Mouse (Mus musculus) embryonic facial prominence, embryonic 10.5 days (tissue): ENCODE measurements around the gene Rbm33. TPM values are rescaled to one million over a fixed set of nuclear protein-coding genes. Genes with fewer than 3 reads are reported as not detected.

Source experiments
- DNase-seq: peaks from one replicate; pipeline ENCODE4 v3.0.0-alpha.2; 2017; ENCODE audit warnings: low spot score
- H3K27ac ChIP-seq: fragments of 300-500 bp; sonication (generic); replicated peaks from 2 replicates; pipeline ENCODE4 v1.5.1; 2016; ENCODE audit warnings: mild to moderate bottlenecking
- H3K27me3 ChIP-seq: fragments of 300-500 bp; sonication (generic); replicated peaks from 2 replicates; pipeline ENCODE4 v1.6.1; 2016; ENCODE audit warnings: low read depth, mild to moderate bottlenecking; ENCODE audit not compliant: poor library complexity, severe bottlenecking
- H3K36me3 ChIP-seq: fragments of 300-500 bp; sonication (generic); replicated peaks from 2 replicates; pipeline ENCODE4 v1.6.1; 2016; ENCODE audit warnings: mild to moderate bottlenecking, moderate library complexity
- H3K4me1 ChIP-seq: fragments of 300-500 bp; sonication (generic); 2 replicates; pipeline ENCODE4 v1.6.1; 2016
- H3K4me3 ChIP-seq: fragments of 300-500 bp; sonication (generic); 2 replicates; pipeline ENCODE4 v1.5.1; 2016; ENCODE audit warnings: mild to moderate bottlenecking, moderate library complexity
- H3K9me3 ChIP-seq: fragments of 300-500 bp; sonication (generic); 2 replicates; pipeline ENCODE4 v1.6.1; 2016; ENCODE audit warnings: mild to moderate bottlenecking
- WGBS: fragments of 180-500 bp; shearing (Covaris S2); methylation state at CpG from one replicate; pipeline ENCODE4 v1.1.7; 2016; 5-methylcytosine and 5-hydroxymethylcytosine counted together
- polyA plus RNA-seq: library from polyadenylated mRNA; unstranded; fragments of >200 nt; fragmentation: Nextera tagmentation; extraction: Ambion mirVana; gene quantifications from 2 replicates; pipeline ENCODE4 v1.2.1, GENCODE M21; 2016

Rbm33 gene
- polyA plus RNA-seq, 1 experiment from 2014 or later: 14.7 TPM

DNA sequence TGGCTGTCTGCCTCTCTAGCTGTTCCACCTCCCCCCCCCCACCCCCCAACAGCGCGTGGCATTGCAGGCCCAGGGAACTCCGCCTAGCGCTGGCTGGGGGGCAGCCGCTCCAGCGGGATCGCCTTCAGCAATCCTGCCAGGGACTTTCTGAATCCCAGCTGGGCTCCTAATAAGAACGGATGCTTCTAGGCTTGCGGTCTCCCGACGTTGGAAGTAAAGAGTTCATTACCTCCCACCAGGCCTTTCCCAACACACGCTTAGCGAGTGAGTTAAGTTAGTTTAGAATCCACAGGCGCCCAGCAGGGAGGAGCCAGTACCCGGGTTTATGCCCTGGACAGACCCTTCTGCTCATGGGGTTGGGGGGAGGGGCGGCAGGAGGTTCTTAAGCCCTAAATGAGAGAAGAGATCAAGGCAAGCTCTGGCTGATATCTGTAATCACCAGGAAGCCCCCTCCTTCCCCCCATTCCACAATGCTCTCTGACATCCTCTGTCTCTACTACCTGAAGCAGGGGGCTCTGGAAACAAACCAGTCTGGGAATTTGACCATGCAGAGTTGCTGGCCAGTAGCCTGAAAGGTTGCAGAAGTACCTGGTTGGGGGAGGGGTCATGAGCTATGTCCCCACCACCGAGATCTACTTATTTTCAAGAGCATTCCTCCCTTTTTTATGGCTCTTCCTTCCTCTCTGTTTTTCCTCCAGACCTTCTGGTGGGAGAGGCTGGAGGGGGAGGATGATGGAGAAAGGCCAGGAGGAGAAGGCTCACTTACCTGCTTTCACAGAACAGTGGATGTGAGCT is 143.8 kb downstream of the Rbm33 start:
- peaks cover 60% of the 10 kb centered on the region for H3K4me1 ChIP-seq

DNA sequence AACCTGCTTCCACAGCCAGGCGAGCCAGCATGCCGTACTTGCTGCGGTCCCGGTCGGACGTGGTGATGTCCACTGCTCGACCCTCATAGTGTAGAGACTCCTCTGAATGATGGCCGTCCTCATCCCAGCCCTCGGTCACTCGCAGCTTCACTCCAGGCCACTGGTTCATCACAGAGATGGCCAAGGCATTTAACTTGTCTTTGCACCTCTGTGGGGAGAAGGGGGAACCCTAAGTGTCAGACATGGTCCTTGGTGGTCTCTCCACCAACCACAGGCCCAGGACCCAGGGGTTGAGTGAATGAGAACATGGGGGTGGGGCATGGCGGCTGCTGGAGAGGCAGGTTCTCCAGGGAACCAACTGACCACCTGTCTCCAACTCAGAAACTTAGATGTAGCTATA is 144.5 kb downstream of the Rbm33 start:
- H3K4me3 ChIP-seq: peak overlapping the region; percentile 54; the same call in 1 of the 2 replicates
- 9% methylated on average over 11 of the region's 11 CpGs for WGBS
- peaks cover 65% of the 10 kb centered on the region for H3K4me1 ChIP-seq
- H3K27me3 ChIP-seq: peaks cover 100% of the 10 kb centered on the region
- peak; percentile 12 for DNase-seq
- H3K9me3 ChIP-seq: no peaks in the 10 kb centered on the region
- no peaks in the 10 kb centered on the region for H3K36me3 ChIP-seq
- no peak overlapping the region for H3K27ac ChIP-seq

More for the DNA sequence above, 143.8 kb downstream of the Rbm33 start:
- H3K36me3 ChIP-seq: no peaks in the 10 kb centered on the region
- peaks cover 100% of the 10 kb centered on the region for H3K27me3 ChIP-seq
- H3K9me3 ChIP-seq: no peaks in the 10 kb centered on the region
- no peak overlapping the region for H3K27ac ChIP-seq
- DNase-seq: peak; percentile 45
- H3K4me3 ChIP-seq: peak overlapping the region; percentile 54
- under 1% methylated on average over 17 of the region's 17 CpGs for WGBS

DNA sequence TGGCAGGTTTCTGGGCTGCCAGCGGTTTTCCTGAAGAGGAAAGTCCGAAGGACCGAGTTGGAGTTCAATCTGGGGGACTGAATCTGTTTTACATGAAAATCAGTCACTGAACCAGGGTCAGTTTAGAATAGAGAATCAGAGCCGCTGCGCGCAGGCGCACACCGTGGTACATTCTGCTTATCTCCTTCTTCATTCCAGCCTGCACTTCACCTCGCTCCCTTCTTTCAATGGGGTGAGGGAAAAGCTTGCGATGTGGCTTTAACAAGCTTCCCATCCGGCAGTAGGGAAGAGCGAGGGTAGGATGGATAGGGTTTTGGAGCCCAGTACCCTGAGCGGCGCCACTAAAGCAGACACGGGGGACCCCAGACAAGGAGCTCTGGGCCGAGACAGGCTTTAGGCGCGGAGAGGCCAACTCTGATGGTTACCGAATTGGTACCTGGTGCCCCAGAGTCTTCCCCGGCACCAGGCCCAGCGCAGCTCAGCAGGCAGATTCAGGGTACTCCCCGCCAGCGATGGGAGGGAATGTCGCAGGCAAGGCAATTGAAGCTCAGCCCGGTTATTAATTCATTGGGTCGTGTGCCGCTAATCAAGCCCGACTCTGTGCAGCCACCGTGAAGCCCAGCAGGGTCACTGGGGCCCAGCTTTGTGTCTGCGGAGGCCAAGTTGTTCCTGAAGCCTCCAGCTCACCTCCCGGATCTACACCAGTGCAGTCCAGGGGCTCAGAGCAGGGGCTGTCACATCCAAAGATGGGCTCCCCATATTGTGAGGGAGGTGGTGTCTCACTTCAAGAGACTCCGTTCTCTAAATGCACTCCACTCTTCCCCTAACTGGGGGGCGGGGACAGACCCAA is 146.0 kb downstream of the Rbm33 start:
- peak; percentile 46 for DNase-seq
- no peak overlapping the region for H3K27ac ChIP-seq
- 1% methylated on average over 33 of the region's 33 CpGs for WGBS

DNA sequence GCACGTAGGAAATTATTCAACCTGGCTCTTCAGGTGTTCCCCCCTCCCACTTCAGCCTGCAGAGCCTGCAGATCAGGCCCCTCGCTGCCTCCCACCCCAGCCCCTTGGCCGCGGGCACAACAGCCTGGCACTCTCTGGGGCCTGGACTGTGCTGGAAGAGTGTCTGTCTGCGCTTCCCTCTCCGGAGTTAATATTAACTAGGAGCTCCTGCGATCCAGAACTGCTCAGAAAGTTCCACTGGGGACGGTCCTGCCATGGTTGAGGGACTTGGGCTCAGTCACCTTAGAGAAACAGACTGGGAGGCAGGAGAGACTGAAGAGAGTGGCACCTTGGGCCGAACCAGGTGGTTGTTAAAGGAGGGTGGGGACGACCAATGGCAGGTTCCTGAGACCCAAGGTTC is 146.7 kb downstream of the Rbm33 start:
- H3K4me3 ChIP-seq: peak overlapping the region; percentile 67
- 2% methylated on average over 10 of the region's 10 CpGs for WGBS
- peak overlapping the region; percentile 14; the same call in 1 of the 2 replicates for H3K27ac ChIP-seq
- peak; percentile 22 for DNase-seq
- no peaks in the 10 kb centered on the region for H3K36me3 ChIP-seq
- peaks cover 60% of the 10 kb centered on the region for H3K4me1 ChIP-seq
- H3K9me3 ChIP-seq: no peaks in the 10 kb centered on the region
- peaks cover 100% of the 10 kb centered on the region for H3K27me3 ChIP-seq

More for the DNA sequence above, 146.0 kb downstream of the Rbm33 start:
- no peaks in the 10 kb centered on the region for H3K9me3 ChIP-seq
- H3K36me3 ChIP-seq: no peaks in the 10 kb centered on the region
- peaks cover 67% of the 10 kb centered on the region for H3K4me1 ChIP-seq
- peaks cover 100% of the 10 kb centered on the region for H3K27me3 ChIP-seq
- H3K4me3 ChIP-seq: peak overlapping the region; percentile 67

DNA sequence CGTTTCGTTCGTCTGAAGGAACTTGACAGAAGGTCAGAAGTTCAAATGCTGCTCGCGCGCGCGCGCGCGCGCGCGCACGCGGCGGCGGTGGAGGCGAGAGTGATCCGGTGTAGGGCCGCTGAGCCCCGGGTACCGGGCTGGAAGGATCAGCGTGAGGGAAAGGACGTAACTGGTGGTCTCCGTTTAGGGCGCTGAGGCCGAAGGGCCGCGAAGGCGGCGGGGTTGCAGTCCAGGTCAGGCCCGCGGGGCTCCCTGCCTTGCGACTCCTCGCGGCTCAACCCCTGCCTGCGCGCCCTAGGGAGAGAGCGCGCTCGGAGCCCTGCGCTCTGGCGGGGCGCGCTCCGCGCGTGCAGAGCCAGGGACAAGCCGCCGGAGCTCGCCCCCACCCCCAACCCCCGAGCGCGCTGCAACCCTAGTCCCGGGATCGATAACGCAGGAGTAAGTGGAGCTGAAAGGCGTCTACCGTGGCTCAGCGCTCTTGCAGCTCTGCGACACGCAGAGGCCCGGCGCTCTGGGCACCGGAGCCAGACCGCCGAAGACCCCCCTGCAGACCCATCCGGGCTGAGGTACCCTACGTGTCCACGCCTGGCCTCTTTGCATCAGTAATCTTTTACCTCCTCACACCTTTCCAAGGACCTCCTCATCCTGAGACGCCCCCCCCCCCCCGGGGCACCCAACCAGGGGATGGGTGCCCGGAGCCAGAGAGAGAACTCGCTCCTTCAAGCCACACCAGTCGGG is 147.6 kb downstream of the Rbm33 start:
- peak; percentile 67 for DNase-seq
- Histone ChIP-seq H3K27ac (peak overlapping the region; percentile 45), H3K36me3 (no peaks in the 10 kb centered on the region), H3K4me3 (peak overlapping the region; percentile 67), H3K4me1 (peaks cover 52% of the 10 kb centered on the region), H3K27me3 (peaks cover 100% of the 10 kb centered on the region), H3K9me3 (no peaks in the 10 kb centered on the region)
- under 1% methylated on average over 76 of the region's 76 CpGs for WGBS

DNA sequence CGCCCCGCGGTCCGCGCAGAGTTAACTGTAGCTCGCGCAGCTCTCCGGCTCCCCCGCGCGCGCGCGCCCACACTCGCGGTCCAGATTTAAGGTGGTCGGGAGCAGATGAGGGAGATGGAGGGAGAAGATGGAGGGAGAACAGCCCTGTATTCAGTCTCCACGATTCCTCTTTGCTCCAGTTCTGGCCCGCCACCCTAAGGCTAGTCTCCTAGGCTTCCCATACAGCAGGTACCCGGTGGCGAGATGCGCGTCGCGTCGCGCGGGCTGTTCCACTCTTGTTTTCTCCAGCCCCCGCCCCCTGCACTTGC is 148.1 kb downstream of the Rbm33 start:
- Histone ChIP-seq H3K27ac (peak overlapping the region; percentile 45; the same call in 1 of the 2 replicates), H3K27me3 (peaks cover 100% of the 10 kb centered on the region), H3K4me1 (peaks cover 47% of the 10 kb centered on the region), H3K4me3 (peak overlapping the region; percentile 67), H3K9me3 (no peaks in the 10 kb centered on the region), H3K36me3 (no peaks in the 10 kb centered on the region)
- DNase-seq: peak; percentile 70
- WGBS: under 1% methylated on average over 29 of the region's 29 CpGs

DNA sequence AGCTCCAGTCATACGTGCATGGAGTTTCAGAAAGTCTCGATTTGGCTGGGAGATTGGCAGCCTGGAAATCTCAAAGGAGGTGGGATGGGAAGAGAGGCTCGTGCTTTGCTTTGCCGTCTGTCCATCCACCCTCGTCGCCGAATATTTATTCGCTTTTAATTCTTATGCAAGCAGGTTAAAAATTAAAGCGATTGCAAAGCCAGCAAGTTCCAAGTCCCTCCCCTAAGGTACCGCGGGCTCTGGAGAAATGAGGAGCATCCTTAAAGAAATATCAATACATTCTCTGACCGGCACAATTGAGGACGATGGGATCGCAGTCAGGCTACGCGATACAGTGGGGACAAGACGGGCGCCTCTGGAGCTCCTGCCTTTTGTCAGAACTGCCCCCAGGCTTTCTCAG is 148.6 kb downstream of the Rbm33 start:
- H3K27ac ChIP-seq: 0 out of 2 replicates have a peak overlapping the region, but pooled peaks have one; percentile 45
- peak; percentile 24 for DNase-seq
- peaks cover 43% of the 10 kb centered on the region for H3K4me1 ChIP-seq
- peaks cover 100% of the 10 kb centered on the region for H3K27me3 ChIP-seq
- H3K36me3 ChIP-seq: no peaks in the 10 kb centered on the region
- H3K4me3 ChIP-seq: peak overlapping the region; percentile 67
- H3K9me3 ChIP-seq: no peaks in the 10 kb centered on the region
- WGBS: under 1% methylated on average over 18 of the region's 18 CpGs

DNA sequence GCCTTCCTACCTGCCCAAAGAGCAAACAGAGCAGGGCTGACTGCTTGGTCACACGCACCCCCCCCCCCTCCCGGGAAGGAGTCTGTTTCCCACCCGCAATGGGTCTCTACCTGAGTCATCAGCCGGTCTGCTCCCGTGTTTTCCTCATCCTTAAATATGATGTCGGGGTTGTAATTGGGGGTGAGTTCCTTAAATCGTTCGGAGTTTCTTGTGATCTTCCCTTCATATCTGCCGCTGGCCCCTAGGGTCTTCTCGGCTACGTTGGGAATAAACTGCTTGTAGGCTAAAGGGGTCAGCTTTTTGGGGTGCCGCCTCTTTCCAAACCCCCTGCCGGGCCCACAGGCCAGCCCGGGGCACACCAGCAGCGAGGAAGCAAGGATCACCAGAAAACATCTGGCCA is 149.4 kb downstream of the Rbm33 start:
- WGBS: under 1% methylated on average over 15 of the region's 15 CpGs
- Histone ChIP-seq H3K4me3 (peak overlapping the region; percentile 67), H3K9me3 (no peaks in the 10 kb centered on the region)

DNA sequence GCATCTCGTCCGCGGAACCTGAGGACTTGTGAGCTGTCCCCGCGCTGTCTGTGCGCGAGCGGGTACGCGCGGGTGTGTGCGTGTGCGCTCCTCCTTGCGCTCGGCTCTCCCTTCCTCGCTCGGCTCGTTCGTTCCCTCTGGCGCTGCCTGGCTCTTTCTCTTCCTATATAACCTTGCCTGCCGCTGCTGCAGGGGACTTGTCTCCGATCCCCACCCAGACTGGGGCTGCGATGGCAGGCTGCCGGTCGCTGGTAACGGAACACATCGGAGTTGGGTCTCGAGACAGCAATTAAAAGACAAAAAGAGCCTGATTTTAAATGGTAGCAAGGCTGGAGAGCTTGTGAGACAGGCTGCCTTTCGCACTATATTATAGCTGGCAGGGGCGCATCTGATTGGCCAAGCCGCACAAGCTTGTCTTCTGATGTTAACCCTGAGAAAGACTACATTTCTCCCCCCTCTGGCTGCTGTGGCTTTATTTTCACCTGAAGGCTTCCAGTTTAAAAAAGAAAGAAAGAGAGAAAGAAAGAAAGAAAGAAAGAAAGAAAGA is 149.9 kb downstream of the Rbm33 start, which contains the start of gene Shh:
TSS of gene Shh (minus strand) at position 497 of the 547 bp plus-strand sequence.
- no peak within 1 kb of the TSS for H3K27ac ChIP-seq
- DNase-seq: peak; percentile 56
- under 1% methylated on average over 31 of the region's 31 CpGs for WGBS
- peaks cover 90% of the 10 kb centered on the region for H3K27me3 ChIP-seq
- H3K4me1 ChIP-seq: peaks cover 38% of the 10 kb centered on the region
- H3K36me3 ChIP-seq: no peaks in the 10 kb centered on the region
- no peaks in the 10 kb centered on the region for H3K9me3 ChIP-seq
- H3K4me3 ChIP-seq: peak within 1 kb of the TSS; percentile 67

More for the DNA sequence above, 149.4 kb downstream of the Rbm33 start:
- DNase-seq: no peak
- H3K36me3 ChIP-seq: no peaks in the 10 kb centered on the region
- H3K27me3 ChIP-seq: peaks cover 95% of the 10 kb centered on the region
- peaks cover 38% of the 10 kb centered on the region for H3K4me1 ChIP-seq
- no peak overlapping the region for H3K27ac ChIP-seq
